Mouse (Mus musculus) spleen, adult 2 months (tissue): ENCODE measurements around the gene Nars2.

Experiments used
- CTCF ChIP-seq: fragments of 200-500 bp; IDR thresholded peaks from 2 replicates; pipeline ENCODE4 v1.5.1; 2011; ENCODE audit warnings: mild to moderate bottlenecking, inconsistent platforms; ENCODE audit not compliant: insufficient read depth, insufficient read length, insufficient replicate concordance; ENCODE audit errors: extremely low read depth
- POLR2A ChIP-seq: fragments of 200-500 bp; IDR thresholded peaks from 2 replicates; pipeline ENCODE4 v1.6.1; 2011; ENCODE audit warnings: low read depth, low read length, inconsistent platforms

DNA sequence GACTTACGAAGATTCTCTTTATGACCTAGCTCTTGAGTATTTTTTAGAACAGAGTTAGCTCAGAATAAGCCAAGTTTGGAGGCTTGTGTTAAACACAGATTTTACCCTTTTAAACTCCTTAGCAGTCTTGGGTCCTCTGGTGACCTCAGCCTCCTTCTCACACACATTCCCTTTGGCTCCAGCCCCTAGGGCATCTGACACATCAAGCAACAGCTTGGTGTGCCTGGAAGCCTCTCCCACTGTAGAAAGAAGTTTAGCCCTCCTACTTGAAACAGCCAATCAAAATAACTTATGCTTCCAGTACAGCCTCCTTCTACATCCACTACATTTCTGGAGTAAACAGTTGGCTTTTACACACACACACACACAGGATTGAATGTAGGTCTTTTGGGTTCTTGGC, 132.9 kb downstream of the Nars2 start:
- TF ChIP-seq POLR2A = no peak
- no peak for TF ChIP-seq CTCF
